Mouse (Mus musculus) c-Kit-negative CD71-positive TER-119-positive erythroid progenitor cells, embryonic 14.5 days (primary cell): ENCODE measurements around the gene Auh.

Experiments
- DNase-seq: peaks from one replicate; pipeline ENCODE4 v3.0.0-alpha.2; 2013; ENCODE audit warnings: low read depth, low spot score

Auh gene

DNA sequence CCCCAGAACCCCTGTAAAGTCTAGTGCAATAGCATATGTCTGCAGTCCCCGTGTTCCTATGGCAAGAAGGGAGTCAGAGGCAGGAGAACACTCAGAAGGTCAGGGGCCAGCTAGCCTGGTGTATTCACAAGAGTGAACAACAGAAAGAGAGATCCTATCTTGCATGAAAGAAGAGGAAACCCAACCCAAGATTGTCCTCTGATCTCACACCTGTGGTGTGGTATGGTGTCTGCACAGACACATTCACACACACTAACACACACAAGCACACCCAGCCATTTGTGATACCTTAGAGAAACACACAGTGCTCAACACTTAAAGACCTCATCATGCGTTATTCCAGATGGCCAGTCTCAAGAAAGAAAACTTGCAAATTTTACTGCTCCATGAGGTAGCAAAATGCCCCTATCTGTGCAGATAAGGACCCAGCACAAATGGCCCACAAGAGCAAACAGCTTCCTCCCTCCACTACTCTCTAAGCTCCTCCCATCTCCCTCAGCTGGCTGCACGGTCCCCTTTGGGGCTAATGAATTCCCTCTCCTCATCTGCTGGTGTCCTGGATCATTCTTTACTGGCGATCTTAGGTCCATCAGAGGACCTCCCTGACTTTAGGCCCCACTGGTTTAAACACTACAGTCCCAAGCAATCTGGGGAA lies 128.7 kb downstream of the Auh start:
- DNase-seq, result no peak

- DNase-seq, result no peak
These were observed 129.4 kb downstream of the Auh start for GRCm38 (mm10) chr13:52800091-52800490.

DNA sequence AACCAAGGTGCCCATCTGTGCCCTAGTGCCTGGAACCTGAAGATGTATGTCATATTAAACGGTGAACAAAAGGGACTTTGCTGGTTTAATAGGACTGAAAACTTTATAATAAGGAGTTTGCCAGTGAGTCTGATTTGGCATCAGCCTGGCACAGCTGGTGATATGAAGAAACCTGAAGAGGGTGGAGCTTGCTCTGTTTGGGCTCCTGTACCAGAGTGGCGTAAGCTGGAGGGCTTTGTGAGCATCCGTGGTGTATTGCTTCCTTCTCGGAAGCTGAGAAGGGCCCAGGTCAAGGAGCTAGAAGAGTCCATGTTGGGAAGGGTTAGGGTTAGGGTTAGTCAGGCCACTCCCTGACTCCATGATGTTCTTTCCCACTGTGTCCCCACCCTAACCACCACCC lies 135.2 kb downstream of the Auh start:
- no peak for DNase-seq

- DNase-seq, result no peak
These were observed 136.0 kb downstream of the Auh start for GRCm38 (mm10) chr13:52793434-52793989.

DNA sequence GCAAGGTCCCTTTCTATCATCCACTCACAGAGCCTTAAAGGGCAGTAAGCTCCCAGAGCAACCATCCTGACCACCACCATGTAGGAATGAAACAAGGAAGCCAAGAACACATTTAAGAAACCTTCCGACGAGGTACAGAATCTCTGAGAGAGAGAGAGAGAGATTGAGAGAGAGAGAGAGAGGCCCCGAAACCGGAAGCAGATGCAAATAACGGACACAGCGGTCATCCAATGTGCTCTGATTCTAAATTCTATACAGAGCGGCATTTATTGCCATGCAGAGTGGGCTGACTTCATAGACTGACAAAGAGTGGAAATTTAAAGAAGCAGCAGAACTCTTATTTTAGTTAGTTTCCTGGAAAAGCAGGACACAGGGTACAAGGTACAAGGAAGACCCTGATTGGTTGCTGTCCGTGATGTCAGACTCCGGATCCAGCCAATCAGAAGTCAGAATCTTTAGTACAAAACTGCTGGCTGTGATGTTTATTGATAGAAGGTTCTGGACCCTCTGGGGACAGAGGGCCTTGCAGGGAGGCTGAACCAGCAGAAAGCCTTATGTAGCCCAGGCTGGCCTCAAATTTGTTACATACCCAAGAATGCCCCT lies 137.1 kb downstream of the Auh start:
- DNase-seq, result no peak

- no peak for DNase-seq
These were observed 138.6 kb downstream of the Auh start for GRCm38 (mm10) chr13:52790894-52791293.
